Mouse (Mus musculus) C2C12 (cell line): Measurements from ENCODE around the gene Tmem14c. TPM values are rescaled to one million over a fixed set of nuclear protein-coding genes. Genes with fewer than 3 reads are reported as not detected.

Experiments
- H3K27me3 ChIP-seq: one replicate; pipeline ENCODE4 v1.6.1; 2011; ENCODE audit not compliant: control insufficient read depth, insufficient read depth, insufficient read length
- H3K36me3 ChIP-seq: one replicate; pipeline ENCODE4 v1.6.1; 2011; ENCODE audit not compliant: control insufficient read depth, insufficient read depth
- H3K4me3 ChIP-seq: one replicate; pipeline ENCODE4 v1.5.1; 2011; ENCODE audit warnings: mild to moderate bottlenecking, control low read depth; ENCODE audit not compliant: poor library complexity, insufficient read depth, severe bottlenecking
- H3K79me2 ChIP-seq: one replicate; pipeline ENCODE4 v1.6.1; 2011; ENCODE audit not compliant: control insufficient read depth, insufficient read depth
- H3K79me3 ChIP-seq: one replicate; pipeline ENCODE4 v1.6.1; 2011; ENCODE audit warnings: low read depth, control low read depth
- H3ac ChIP-seq: one replicate; pipeline ENCODE3; 2011; ENCODE audit warnings: low read depth; ENCODE audit not compliant: control insufficient read depth, insufficient read length
- CEBPB ChIP-seq: IDR thresholded peaks from one replicate; pipeline ENCODE4 v1.6.1; 2011; ENCODE audit warnings: low read depth, mild to moderate bottlenecking, control low read depth, moderate library complexity
- CTCF ChIP-seq: IDR thresholded peaks from one replicate; pipeline ENCODE4 v1.5.1; 2011; ENCODE audit not compliant: control insufficient read depth, insufficient read depth, insufficient read length
- FOSL1 ChIP-seq: IDR thresholded peaks from one replicate; pipeline ENCODE4 v1.8.0; 2011; ENCODE audit warnings: mild to moderate bottlenecking, low read length; ENCODE audit not compliant: poor library complexity, insufficient read depth, severe bottlenecking
- MAX ChIP-seq: IDR thresholded peaks from one replicate; pipeline ENCODE4 v1.6.1; 2011; ENCODE audit warnings: mild to moderate bottlenecking, control low read depth
- MYOD1 ChIP-seq: IDR thresholded peaks from one replicate; pipeline ENCODE4 v1.6.1; 2011; ENCODE audit warnings: low read depth; ENCODE audit not compliant: control insufficient read depth, insufficient read length
- MYOG ChIP-seq: IDR thresholded peaks from one replicate; pipeline ENCODE4 v1.6.1; 2011; ENCODE audit not compliant: control insufficient read depth, insufficient read length; ENCODE audit errors: extremely low read depth
- USF1 ChIP-seq: IDR thresholded peaks from one replicate; pipeline ENCODE4 v1.6.1; 2011; ENCODE audit warnings: low read depth, mild to moderate bottlenecking, control low read depth, moderate library complexity
- polyA plus RNA-seq: library from polyadenylated mRNA; unstranded; fragments of >200 nt; fragmentation: generic; extraction: Trizol; gene quantifications from one replicate; pipeline ENCODE4 v1.2.1, GENCODE M21; 2012; ENCODE audit warnings: missing spikeins

Gene Tmem14c
- polyA plus RNA-seq, 1 experiment, result 203 TPM

DNA sequence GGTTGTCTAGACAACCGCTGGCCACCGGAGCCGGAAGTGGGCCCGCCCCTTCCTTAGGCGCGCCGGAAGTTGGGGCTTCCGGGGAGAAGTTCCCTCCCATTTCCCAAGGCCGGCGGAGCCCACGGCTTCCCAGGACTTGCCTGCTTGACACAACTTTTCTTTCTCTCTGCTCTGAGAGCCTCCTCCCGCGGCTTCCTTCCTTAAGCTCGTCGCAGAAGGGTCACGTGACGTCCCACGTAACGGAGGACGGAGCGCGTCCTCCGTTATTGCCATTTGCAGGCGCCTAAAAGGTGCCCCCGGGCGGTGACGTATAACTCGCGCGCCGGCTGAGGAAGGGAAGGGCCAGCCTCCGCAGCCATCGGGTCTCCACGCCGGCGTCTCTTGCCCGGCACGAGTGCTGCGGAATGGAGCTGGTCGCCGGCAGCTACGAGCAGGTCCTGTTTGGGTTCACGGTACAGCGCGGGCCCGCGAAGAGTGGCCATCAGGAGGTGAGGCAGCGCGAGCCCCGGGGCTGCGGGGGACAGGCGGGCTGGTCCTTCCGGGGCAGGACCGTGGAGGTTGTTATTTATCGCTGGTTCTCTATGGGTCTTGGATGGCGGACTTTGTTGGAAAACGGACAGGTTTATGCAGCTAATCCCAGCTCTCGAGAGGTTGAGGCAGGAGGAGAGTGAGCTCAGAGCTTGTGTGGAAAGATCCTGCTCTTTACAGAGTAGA is 15.0 kb upstream of the Tmem14c start, which contains the start of gene Pak1ip1:
Gene Pak1ip1, plus strand, starts transcription at position 98 of the 714 bp plus-strand sequence.
- Histone ChIP-seq H3K36me3 (peaks cover 26% of the 10 kb centered on the region), H3K4me3 (peak within 1 kb of the TSS; percentile 95), H3K79me2 (peaks cover 51% of the 10 kb centered on the region), H3ac (peak within 1 kb of the TSS; percentile 74), H3K27me3 (no peaks in the 10 kb centered on the region), H3K79me3 (peaks cover 42% of the 10 kb centered on the region)
- no peak for TF ChIP-seq CEBPB
- TF ChIP-seq USF1, result peak; percentile 87
- TF ChIP-seq MAX, result peak; percentile 96

GRCm38 (mm10) chr13:41002001-41002400 is 14.1 kb upstream of the Tmem14c start:
- H3K4me3 ChIP-seq, result peak overlapping the region; percentile 95
- TF ChIP-seq FOSL1 (no peak), CTCF (no peak), MYOD1 (no peak), CEBPB (no peak), MAX (no peak), MYOG (no peak), USF1 (no peak)
- no peak overlapping the region for H3ac ChIP-seq
- peaks cover 35% of the 10 kb centered on the region for H3K36me3 ChIP-seq
- peaks cover 57% of the 10 kb centered on the region for H3K79me2 ChIP-seq
- peaks cover 42% of the 10 kb centered on the region for H3K79me3 ChIP-seq
- H3K27me3 ChIP-seq, result no peaks in the 10 kb centered on the region

DNA sequence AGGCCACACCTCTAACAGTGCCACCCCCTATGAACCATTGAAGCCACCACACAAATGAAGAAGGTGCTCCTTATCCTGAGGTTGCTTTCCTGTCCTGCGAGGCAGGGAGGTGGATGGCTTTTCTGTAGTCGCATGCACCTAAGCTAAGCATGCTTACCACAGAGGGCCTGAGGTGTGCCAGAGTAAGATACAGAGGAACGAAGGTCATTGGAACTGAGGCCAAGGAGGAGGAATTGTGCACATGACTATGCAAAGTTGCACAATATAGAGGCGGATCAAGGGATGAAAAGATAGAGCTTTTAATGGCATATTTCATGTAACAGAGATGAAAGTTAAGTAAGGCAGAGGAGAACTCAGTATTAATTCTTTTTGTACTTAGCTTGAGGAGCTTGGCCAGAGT is 9.8 kb upstream of the Tmem14c start:
- TF ChIP-seq USF1, result no peak
- TF ChIP-seq MYOG, result no peak
- TF ChIP-seq MYOD1, result no peak
- no peak for TF ChIP-seq MAX
- no peak for TF ChIP-seq FOSL1
- no peak for TF ChIP-seq CEBPB
- no peak for TF ChIP-seq CTCF
- peaks cover 54% of the 10 kb centered on the region for H3K79me2 ChIP-seq
- H3K4me3 ChIP-seq, result no peak overlapping the region
- H3ac ChIP-seq, result no peak overlapping the region
- H3K27me3 ChIP-seq, result no peaks in the 10 kb centered on the region
- H3K36me3 ChIP-seq, result peaks cover 77% of the 10 kb centered on the region
- H3K79me3 ChIP-seq, result peaks cover 42% of the 10 kb centered on the region

DNA sequence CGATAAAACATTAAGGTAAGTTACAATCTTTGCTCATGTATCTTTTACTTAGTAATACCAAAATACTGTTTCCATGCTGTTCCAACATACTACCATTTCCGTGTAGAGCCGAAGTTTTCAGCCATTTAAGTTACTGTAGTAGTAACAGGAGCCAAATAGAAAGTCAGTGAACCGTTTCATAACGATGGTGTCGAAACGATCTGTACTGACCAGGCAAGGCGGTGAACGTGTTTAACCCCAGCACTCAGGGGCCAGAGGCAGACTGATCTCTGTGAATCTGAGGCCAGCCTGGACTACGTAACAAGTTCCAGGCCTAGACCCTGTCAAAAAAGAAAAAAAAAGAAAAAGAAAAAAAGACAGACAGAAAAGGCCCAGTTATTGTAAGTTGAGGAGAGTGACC is 7.8 kb upstream of the Tmem14c start:
- no peak for TF ChIP-seq FOSL1
- TF ChIP-seq CEBPB, result no peak
- no peak for TF ChIP-seq MYOG
- no peak for TF ChIP-seq MAX
- TF ChIP-seq CTCF, result no peak
- no peak for TF ChIP-seq USF1
- TF ChIP-seq MYOD1, result no peak
- H3ac ChIP-seq, result no peak overlapping the region
- peaks cover 22% of the 10 kb centered on the region for H3K79me3 ChIP-seq
- H3K4me3 ChIP-seq, result no peak overlapping the region
- peaks cover 91% of the 10 kb centered on the region for H3K36me3 ChIP-seq
- H3K27me3 ChIP-seq, result no peaks in the 10 kb centered on the region
- peaks cover 33% of the 10 kb centered on the region for H3K79me2 ChIP-seq

GRCm38 (mm10) chr13:41008946-41009345 is 7.1 kb upstream of the Tmem14c start:
- TF ChIP-seq MYOG (no peak), FOSL1 (no peak), MYOD1 (no peak), USF1 (no peak), MAX (no peak), CTCF (no peak), CEBPB (no peak)
- H3K36me3 ChIP-seq, result peaks cover 90% of the 10 kb centered on the region
- H3K79me3 ChIP-seq, result peaks cover 15% of the 10 kb centered on the region
- no peak overlapping the region for H3ac ChIP-seq
- H3K4me3 ChIP-seq, result no peak overlapping the region
- no peaks in the 10 kb centered on the region for H3K27me3 ChIP-seq
- peaks cover 27% of the 10 kb centered on the region for H3K79me2 ChIP-seq

- peak overlapping the region; percentile 59 for H3ac ChIP-seq
- TF ChIP-seq FOSL1 (no peak), USF1 (no peak), CTCF (no peak), MYOG (no peak), MAX (no peak), MYOD1 (no peak), CEBPB (no peak)
- H3K27me3 ChIP-seq, result no peaks in the 10 kb centered on the region
- peaks cover 44% of the 10 kb centered on the region for H3K36me3 ChIP-seq
- peak overlapping the region; percentile 55 for H3K4me3 ChIP-seq
- H3K79me3 ChIP-seq, result peaks cover 14% of the 10 kb centered on the region
- H3K79me2 ChIP-seq, result peaks cover 28% of the 10 kb centered on the region
Observed at GRCm38 (mm10) chr13:41016797-41017405, 809 bp downstream of the Tmem14c start.
